Mouse (Mus musculus) bone marrow macrophage, adult 2 months (primary cell): ENCODE measurements around the gene Uqcc3. TPM values are rescaled to one million over a fixed set of nuclear protein-coding genes. Genes with fewer than 3 reads are reported as not detected.
"Not testable (repeated sequence)": the region's sequence is repeated elsewhere in the genome, so short reads cannot be mapped to it uniquely, and the experiment has no call there.

Source experiments
- H3K27ac ChIP-seq: 2 replicates; pipeline ENCODE4 v1.5.1; 2012; ENCODE audit warnings: low read depth, low read length; ENCODE audit not compliant: insufficient read depth
- H3K4me1 ChIP-seq: 2 replicates; pipeline ENCODE4 v1.6.1; 2012; ENCODE audit warnings: low read length; ENCODE audit not compliant: control insufficient read depth, insufficient read depth
- H3K4me3 ChIP-seq: 2 replicates; pipeline ENCODE4 v1.5.1; 2012; ENCODE audit warnings: mild to moderate bottlenecking, low read length, moderate library complexity; ENCODE audit not compliant: insufficient read depth
- CTCF ChIP-seq: IDR thresholded peaks from 2 replicates; pipeline ENCODE4 v1.5.1; 2012; ENCODE audit warnings: low read depth, mild to moderate bottlenecking, low read length, moderate library complexity
- POLR2A ChIP-seq: IDR thresholded peaks from 2 replicates; pipeline ENCODE4 v1.6.1; 2012; ENCODE audit warnings: mild to moderate bottlenecking, low read depth, low read length, borderline replicate concordance
- polyA plus RNA-seq: library from polyadenylated mRNA; stranded (reverse); fragments of >200 nt; gene quantifications from 2 replicates; pipeline ENCODE4 v1.2.4, GENCODE M21; 2012; ENCODE audit not compliant: missing spikeins, insufficient read depth, insufficient read length

Gene Uqcc3
- polyA plus RNA-seq, 1 experiment: 40.9 TPM

DNA sequence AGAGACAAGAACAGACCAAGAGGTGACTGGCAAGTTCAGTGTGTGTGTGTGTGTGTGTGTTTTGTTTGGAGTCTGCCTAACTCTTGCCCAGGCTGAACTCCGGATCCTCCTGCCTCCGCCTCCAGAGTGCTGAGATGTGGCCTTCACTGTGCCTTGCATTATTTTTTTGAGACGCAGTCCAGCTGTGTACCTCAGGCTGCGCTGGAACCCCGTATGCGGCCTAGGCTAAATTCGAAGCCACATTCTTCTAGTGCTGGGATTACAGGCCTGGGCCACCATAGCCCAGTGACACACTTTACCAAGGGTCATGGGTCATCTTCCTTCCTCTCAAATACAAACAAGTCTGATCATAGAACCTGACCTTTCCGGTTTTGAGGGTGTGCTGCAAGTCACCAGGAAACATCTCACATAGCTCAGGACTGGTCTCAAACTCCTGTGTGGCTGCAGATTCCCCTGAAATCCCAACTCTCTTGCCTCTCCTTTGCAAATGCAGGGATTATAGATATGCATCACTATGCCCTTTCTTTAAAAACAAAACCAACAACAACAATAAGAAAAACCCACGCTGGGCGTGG, 8.4 kb downstream of the Uqcc3 start:
- Histone ChIP-seq H3K4me3 (peak overlapping the region; percentile 98), H3K27ac (peak overlapping the region; percentile 74), H3K4me1 (peaks cover 13% of the 10 kb centered on the region)
- TF ChIP-seq CTCF (no peak), POLR2A (no peak)

GRCm38 (mm10) chr19:8871267-8872186, 9.2 kb downstream of the Uqcc3 start, which contains the start of gene Ubxn1:
Gene Ubxn1 (plus strand): TSS chr19:8871496.
- Histone ChIP-seq H3K4me3 (peak within 1 kb of the TSS; percentile 98), H3K4me1 (peaks cover 13% of the 10 kb centered on the region), H3K27ac (peak within 1 kb of the TSS; percentile 74)
- TF ChIP-seq CTCF: no peak
- TF ChIP-seq POLR2A: 0 out of 2 replicates have a peak, but pooled peaks have one; percentile 50

DNA sequence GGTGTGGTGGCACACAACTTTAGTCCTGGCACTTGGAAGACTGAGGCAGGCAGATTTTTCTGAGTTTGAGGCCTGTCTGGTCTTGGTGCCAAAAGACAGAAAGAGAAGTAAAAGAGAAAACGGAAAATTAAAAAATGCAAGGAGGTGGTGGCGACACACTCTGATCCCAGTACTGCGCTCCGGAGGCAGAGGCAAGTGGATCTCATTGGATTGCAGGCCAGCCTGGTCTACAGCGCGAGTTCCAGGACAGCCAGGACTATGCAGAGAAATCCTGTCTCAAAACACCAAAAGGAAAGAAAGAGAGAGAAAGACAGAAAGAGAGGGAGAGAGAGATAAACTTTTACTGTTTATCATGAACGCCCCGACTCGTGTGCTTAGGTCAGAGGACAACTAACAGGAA, 9.9 kb downstream of the Uqcc3 start:
- peak overlapping the region; percentile 98 for H3K4me3 ChIP-seq
- TF ChIP-seq POLR2A (no peak), CTCF (no peak)

GRCm38 (mm10) chr19:8870381-8870780, 10.3 kb downstream of the Uqcc3 start:
- H3K27ac ChIP-seq, H3K4me3 ChIP-seq: not testable (repeated sequence)
- peaks cover 13% of the 10 kb centered on the region for H3K4me1 ChIP-seq

More for the DNA sequence above, 9.9 kb downstream of the Uqcc3 start:
- Histone ChIP-seq H3K27ac (peak overlapping the region; percentile 60), H3K4me1 (peaks cover 13% of the 10 kb centered on the region)

GRCm38 (mm10) chr19:8864265-8864664, 16.5 kb downstream of the Uqcc3 start:
- TF ChIP-seq POLR2A (no peak), CTCF (no peak)
- no peak overlapping the region for H3K4me3 ChIP-seq
- no peak overlapping the region for H3K27ac ChIP-seq
- H3K4me1 ChIP-seq: peaks cover 2% of the 10 kb centered on the region; the same call in 1 of the 2 replicates

- H3K27ac ChIP-seq: no peak overlapping the region
- H3K4me1 ChIP-seq: peaks cover 7% of the 10 kb centered on the region
- no peak for TF ChIP-seq POLR2A
- no peak for TF ChIP-seq CTCF
- no peak overlapping the region for H3K4me3 ChIP-seq
These were observed 21.7 kb downstream of the Uqcc3 start for GRCm38 (mm10) chr19:8859018-8859417.

- TF ChIP-seq POLR2A (no peak), CTCF (peak; percentile 32; the same call in 1 of the 2 replicates)
- H3K4me1 ChIP-seq: peaks cover 5% of the 10 kb centered on the region
- no peak overlapping the region for H3K4me3 ChIP-seq
- H3K27ac ChIP-seq: no peak overlapping the region
These were observed 23.0 kb downstream of the Uqcc3 start for GRCm38 (mm10) chr19:8857689-8858088.

DNA sequence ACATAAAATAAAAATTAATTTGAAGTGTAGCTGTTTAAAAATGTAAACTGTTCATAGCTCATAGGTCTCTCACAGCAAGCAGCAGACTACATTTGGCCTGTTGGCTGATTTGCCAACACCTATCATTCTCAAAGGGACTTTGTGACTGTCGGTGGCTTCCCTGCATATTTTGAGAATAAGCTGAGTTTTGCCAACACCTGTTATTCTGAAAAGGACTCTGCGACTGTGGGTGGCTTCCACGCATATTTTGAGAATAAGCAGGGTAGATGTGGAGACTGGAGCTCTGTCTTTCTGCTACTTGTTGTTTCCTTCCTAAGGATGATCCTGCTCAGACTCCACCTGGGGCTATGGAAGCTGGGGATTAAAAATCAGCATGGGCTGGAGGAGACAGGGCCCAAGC, 27.6 kb downstream of the Uqcc3 start:
- TF ChIP-seq POLR2A: no peak
- TF ChIP-seq CTCF: no peak
- Histone ChIP-seq H3K27ac (no peak overlapping the region), H3K4me1 (peaks cover 15% of the 10 kb centered on the region), H3K4me3 (no peak overlapping the region)

GRCm38 (mm10) chr19:8852236-8852928, 28.3 kb downstream of the Uqcc3 start:
- H3K4me1 ChIP-seq: peaks cover 15% of the 10 kb centered on the region
- TF ChIP-seq CTCF (no peak), POLR2A (no peak)
- H3K27ac ChIP-seq: no peak overlapping the region
- H3K4me3 ChIP-seq: no peak overlapping the region

GRCm38 (mm10) chr19:8851639-8852038, 29.1 kb downstream of the Uqcc3 start:
- peaks cover 15% of the 10 kb centered on the region for H3K4me1 ChIP-seq
- TF ChIP-seq POLR2A (no peak), CTCF (no peak)
- no peak overlapping the region for H3K27ac ChIP-seq
- H3K4me3 ChIP-seq: no peak overlapping the region
